Mouse (Mus musculus): ENCODE measurements around the gene Gm43518.

Gene Gm43518

DNA sequence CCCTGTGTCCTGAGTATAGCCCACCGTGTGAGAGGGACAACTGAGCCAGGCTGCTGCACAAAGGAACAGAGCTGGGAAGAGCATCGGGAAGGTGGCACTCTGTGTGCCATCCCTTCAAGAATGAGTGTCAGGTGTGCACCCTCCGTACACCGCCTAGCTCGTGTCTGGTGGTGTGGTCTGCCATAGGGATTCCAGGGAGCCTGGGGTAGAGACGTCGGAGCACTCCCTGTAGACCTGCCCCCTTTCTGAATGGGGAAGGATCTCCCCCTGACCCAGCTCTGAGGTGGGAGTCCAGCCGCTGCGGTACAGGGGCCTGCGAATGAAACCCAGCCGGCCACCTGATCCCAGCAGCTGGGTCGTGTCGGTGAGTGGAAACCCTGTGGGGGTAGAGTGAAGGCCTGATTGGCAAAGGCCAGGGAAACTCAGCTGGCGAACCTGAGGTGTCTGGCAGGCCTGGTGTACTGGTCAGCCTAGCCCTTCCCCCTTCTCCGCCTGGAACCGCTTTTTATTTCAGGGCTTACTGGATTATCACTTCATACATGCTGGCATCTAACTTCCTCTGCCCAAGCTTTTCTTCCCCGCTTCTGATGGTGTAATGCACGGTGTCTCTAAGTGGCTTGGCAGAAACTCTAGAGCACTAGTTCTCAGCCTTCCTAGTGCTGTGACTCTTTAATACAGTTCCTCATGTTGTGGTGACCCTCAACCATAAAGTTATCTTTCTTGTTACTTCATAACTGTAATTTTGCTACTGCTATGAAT is 52.2 kb downstream of the Gm43518 start:
- no peak for DNase-seq

DNA sequence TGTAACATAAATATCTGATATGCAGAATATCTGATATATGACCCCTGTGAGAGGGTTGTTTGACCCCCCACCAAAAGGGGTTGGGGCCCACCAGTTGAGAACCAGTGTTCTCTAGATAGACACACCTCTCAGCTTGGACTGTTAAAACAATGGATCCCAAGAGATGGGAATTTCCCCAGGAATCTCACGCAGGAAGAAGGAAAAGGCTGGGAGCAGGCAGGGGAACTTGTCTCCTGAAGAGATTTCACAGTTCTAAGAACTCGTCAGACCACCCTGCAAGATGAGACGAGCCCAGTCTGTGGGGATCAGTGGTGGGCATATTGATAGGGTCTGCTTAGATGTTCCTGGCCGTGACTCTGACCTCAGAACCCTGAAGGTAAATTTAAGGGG is 52.8 kb downstream of the Gm43518 start:
- DNase-seq = no peak

DNA sequence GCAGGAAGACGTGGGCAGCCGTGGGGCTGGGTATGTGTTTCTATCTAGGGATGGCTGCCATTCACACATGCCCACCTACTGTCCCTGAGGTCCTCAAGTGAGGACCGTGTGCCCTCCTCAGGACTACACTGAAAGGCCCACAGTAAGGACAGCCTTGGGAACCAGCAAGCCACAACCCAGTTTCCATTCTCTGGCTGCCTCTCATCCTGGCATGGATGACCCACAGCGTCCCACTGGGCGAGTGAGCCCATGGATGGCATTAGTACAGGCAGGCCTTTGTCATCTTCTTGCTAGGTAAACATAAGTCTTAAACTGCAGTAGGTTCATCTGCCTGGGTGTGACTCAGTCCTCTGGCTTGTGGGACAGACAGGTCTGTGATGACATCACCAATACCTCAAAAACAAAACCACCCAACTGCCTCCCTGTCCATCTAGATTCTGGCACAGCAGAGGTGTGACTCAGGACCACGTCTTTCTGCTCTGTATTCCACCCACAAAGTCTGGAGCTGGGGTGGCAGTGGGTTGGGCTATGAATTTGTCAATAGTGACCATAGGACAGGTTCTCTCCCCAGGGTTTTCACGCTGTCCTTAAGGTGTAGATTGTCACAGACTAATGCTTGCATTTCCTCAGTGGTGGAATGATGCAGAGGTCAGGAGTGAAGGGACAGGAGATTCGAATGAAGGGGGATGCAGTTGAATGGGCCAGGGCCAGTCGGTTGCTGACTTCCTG is 53.5 kb downstream of the Gm43518 start:
- no peak for DNase-seq

DNA sequence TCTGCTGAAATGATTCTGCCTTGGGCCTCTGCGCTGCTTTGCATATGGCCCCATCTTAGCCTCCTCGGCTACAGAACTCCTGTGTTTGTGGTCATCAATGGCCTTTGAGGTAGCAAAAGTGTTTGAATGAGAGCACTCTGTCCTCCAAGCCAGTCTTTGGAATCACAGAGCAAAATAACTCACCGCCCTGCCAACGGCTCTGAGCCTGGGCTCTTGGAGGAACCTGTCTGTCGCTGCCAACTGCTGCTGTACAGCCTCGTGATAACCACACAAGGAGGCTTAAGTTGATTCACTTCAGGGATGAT is 54.0 kb downstream of the Gm43518 start:
- DNase-seq = no peak

DNA sequence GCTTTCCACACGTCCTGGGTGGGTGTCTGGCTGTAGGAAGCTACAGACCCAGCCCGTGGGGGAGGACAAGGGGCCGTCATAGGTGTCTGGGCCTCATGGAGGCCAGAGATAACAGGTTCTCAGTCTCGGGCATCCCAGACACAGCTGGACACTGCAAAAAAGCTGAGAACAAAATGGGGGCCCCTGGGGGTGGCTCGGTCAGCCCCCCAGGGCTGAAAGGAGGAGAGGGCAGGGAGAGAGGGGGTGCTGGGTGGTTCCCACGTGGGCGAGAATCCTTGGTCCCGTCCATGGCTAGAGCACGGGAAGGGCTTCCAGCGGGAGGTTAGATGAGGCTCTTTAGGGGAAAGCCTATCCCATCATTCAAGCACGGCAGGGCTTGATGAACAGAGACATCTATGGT is 55.6 kb downstream of the Gm43518 start:
- DNase-seq = no peak

DNA sequence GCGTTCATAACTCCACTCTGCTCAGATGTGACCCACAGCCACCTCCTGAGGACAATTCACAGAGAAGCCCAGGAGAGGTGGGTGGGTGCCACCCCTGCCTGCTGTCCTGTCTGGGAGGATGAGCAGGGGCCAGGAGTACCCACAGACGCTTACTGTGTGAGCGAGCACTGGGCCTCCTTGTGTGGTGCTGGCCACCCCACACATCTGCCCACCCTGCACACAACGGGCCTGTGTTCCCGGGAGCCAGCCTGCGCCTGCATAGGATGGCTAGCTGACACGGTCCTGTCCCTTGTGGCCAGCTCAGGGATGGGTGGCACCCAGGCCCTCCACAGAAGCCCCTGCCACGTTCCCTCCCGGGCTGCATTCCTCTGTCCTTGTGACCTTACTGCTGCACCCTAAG is 58.2 kb downstream of the Gm43518 start:
- DNase-seq = no peak

DNA sequence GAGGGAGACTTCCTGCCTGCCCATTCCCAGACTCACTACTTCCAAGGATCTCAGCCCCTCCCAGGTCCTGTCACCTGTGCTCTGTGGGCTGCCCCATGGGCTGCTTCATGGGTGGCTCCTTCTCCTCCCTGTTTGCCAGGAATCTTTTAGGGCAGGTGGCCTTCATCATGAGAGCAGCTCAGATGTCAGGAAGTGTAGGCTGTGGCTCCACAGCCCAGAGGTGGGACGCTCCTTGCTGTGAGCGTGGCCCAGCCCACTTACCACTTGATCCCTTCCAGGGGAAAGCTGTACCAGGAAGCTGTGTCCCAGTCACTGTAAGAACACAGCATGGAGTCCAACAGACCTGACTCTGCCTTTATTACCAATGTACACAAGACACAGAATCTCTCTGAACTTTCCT is 59.7 kb downstream of the Gm43518 start:
- DNase-seq = no peak

DNA sequence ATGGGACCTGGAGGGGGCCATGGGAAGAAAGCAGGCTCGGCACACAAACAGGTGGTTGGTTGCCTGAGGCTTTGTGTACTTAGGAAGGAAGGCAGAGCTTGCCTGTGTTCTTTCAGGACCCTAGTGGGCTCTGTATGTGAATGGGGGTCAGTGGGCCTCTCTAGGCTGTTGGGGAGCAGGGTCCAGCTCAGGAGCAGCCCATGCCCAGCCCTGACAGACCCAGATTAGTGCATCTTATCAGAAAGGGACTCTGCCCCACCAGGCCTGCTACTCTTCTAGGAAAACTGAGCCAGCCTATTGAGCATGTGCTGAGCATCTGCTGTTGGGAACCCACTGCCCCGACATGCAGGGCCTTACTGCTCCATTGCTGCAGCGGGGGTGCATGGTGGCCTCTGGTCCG is 60.3 kb downstream of the Gm43518 start:
- no peak for DNase-seq

Measured in embryo, embryonic 11 days (tissue).